Mouse (Mus musculus): ENCODE measurements at regions not wholly inside any gene's neighbourhood (a gene's known extent, or its start where the extent isn't known, plus 50 kb on each side); places are given as distances from the start of the nearest gene placed in this dataset.

DNA sequence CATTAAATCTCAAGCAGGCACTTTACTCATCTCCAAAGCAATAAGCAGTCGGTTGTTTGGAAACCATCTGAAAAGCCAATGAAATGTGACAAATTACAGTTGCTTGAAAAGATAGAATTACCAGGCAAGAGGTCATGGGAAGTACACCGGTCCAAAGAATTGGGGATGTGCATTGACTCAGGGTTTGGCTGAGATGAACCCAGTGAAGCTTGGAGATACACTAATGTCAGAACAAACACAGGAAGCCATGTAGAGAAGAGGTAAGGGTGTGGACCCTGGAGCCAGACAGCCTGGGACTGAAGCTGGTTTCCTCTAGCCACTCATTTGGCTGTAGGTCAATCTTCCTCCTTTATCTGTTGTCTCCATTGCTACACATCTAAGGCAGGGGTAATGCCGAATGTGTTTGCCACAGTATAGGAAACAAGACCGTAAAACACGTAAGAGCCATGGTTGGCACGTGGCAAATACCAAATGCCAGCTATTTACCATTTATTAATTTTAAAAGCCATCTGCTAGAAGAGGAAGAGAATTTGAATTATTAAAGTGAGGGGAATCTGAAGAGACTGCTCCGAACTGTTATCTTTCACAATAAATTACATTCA lies 173.9 kb downstream of the Rassf9 start:
- H3K9ac ChIP-seq (ENCODE audit: low read length), result no peak overlapping the region
- ATAC-seq (0 out of 2 replicates have a peak, but pooled peaks have one; percentile 13), DNase-seq (ENCODE audit: low spot score) (peak; percentile 16)
- H3K4me2 ChIP-seq (ENCODE audit: low read length), result no peak overlapping the region
- H3K36me3 ChIP-seq (ENCODE audit: control insufficient read depth, insufficient read depth, low read length), result no peaks in the 10 kb centered on the region
- no peak overlapping the region for H3K27ac ChIP-seq (ENCODE audit: low read depth, low read length)
- no peak overlapping the region for H3K4me3 ChIP-seq (ENCODE audit: low read depth, low read length)
- 0 out of 2 replicates have a peak, but pooled peaks cover 2% of the 10 kb centered on the region for H3K4me1 ChIP-seq (ENCODE audit: control insufficient read depth, insufficient read depth, low read length)
- WGBS, result 85% methylated on average over 7 of the region's 7 CpGs
- H3K9me3 ChIP-seq (replicated peaks; ENCODE audit: control insufficient read depth, low read length), result no peaks in the 10 kb centered on the region
- H3K27me3 ChIP-seq (replicated peaks; ENCODE audit: control insufficient read depth, insufficient read depth, low read length), result no peaks in the 10 kb centered on the region

DNA sequence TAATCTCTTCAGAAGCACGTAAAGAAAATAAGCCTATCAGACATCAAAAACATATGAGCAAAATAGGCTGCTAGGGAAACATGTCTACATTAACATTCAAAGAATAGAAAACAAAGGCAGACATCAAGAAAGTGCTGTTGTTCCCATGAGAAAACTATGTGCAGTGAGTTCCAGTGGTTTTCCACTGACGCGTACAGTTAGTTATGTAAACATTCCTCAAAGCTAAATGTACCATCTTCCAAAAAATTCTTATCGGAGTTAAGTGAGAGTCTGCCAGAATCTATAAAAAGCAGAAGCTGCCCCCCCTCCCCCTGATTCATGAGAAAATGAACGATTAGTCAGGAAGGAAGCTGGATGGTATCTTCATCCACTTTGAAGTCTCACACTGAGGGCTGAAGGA lies 155.3 kb downstream of the Rassf9 start:
- no peak overlapping the region for H3K27ac ChIP-seq (ENCODE audit: low read depth, low read length)
- 81% methylated on average over 5 of the region's 5 CpGs for WGBS
- no peak for DNase-seq (ENCODE audit: low spot score)

DNA sequence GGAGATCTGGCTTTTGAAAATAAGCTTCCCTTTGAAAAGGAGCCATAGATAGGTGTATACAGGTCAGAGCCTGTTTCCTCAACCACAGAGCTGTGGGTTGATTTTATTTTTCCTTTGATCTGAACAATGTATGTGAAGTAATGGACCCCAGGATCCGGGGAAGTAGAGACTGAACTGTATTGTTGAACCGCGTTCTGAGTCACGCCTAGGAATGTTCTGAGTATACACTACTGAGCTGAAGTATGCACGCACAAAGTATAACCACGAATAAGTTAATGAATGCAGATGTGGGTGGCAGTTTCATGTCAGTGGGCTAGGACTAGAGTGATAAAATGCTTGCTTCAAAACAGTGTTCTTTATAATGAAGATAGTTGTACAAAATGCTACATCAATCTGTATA lies 147.7 kb downstream of the Rassf9 start:
- no peak overlapping the region for H3K9ac ChIP-seq (ENCODE audit: low read length)
- ATAC-seq (no peak), DNase-seq (ENCODE audit: low spot score) (no peak)
- no peaks in the 10 kb centered on the region for H3K27me3 ChIP-seq (replicated peaks; ENCODE audit: control insufficient read depth, insufficient read depth, low read length)
- no peaks in the 10 kb centered on the region for H3K9me3 ChIP-seq (replicated peaks; ENCODE audit: control insufficient read depth, low read length)
- H3K4me1 ChIP-seq (ENCODE audit: control insufficient read depth, insufficient read depth, low read length), result no peaks in the 10 kb centered on the region
- no peak overlapping the region for H3K27ac ChIP-seq (ENCODE audit: low read depth, low read length)
- H3K4me2 ChIP-seq (ENCODE audit: low read length), result no peak overlapping the region
- no peaks in the 10 kb centered on the region for H3K36me3 ChIP-seq (ENCODE audit: control insufficient read depth, insufficient read depth, low read length)
- no peak overlapping the region for H3K4me3 ChIP-seq (ENCODE audit: low read depth, low read length)
- WGBS, result 80% methylated on average over 6 of the region's 6 CpGs

More for the DNA sequence above, 155.3 kb downstream of the Rassf9 start:
- Histone ChIP-seq H3K9me3 (replicated peaks; ENCODE audit: control insufficient read depth, low read length) (no peaks in the 10 kb centered on the region), H3K36me3 (ENCODE audit: control insufficient read depth, insufficient read depth, low read length) (no peaks in the 10 kb centered on the region), H3K4me1 (ENCODE audit: control insufficient read depth, insufficient read depth, low read length) (no peaks in the 10 kb centered on the region), H3K9ac (ENCODE audit: low read length) (no peak overlapping the region), H3K4me3 (ENCODE audit: low read depth, low read length) (no peak overlapping the region), H3K4me2 (ENCODE audit: low read length) (no peak overlapping the region), H3K27me3 (replicated peaks; ENCODE audit: control insufficient read depth, insufficient read depth, low read length) (no peaks in the 10 kb centered on the region)
- ATAC-seq, result no peak

GRCm38 (mm10) chr10:102636507-102636906 lies 124.5 kb downstream of the Rassf9 start:
- Histone ChIP-seq H3K4me3 (ENCODE audit: low read depth, low read length) (no peak overlapping the region), H3K4me2 (ENCODE audit: low read length) (no peak overlapping the region), H3K36me3 (ENCODE audit: control insufficient read depth, insufficient read depth, low read length) (no peaks in the 10 kb centered on the region), H3K27ac (ENCODE audit: low read depth, low read length) (no peak overlapping the region), H3K9me3 (replicated peaks; ENCODE audit: control insufficient read depth, low read length) (no peaks in the 10 kb centered on the region), H3K9ac (ENCODE audit: low read length) (no peak overlapping the region), H3K27me3 (replicated peaks; ENCODE audit: control insufficient read depth, insufficient read depth, low read length) (no peaks in the 10 kb centered on the region), H3K4me1 (ENCODE audit: control insufficient read depth, insufficient read depth, low read length) (no peaks in the 10 kb centered on the region)
- 84% methylated on average over 2 of the region's 2 CpGs for WGBS
- ATAC-seq (no peak), DNase-seq (ENCODE audit: low spot score) (no peak)

GRCm38 (mm10) chr10:102633438-102633837 lies 121.4 kb downstream of the Rassf9 start:
- Histone ChIP-seq H3K27ac (ENCODE audit: low read depth, low read length) (no peak overlapping the region), H3K36me3 (ENCODE audit: control insufficient read depth, insufficient read depth, low read length) (no peaks in the 10 kb centered on the region), H3K9ac (ENCODE audit: low read length) (no peak overlapping the region), H3K4me3 (ENCODE audit: low read depth, low read length) (no peak overlapping the region), H3K4me1 (ENCODE audit: control insufficient read depth, insufficient read depth, low read length) (no peaks in the 10 kb centered on the region), H3K27me3 (replicated peaks; ENCODE audit: control insufficient read depth, insufficient read depth, low read length) (no peaks in the 10 kb centered on the region), H3K9me3 (replicated peaks; ENCODE audit: control insufficient read depth, low read length) (no peaks in the 10 kb centered on the region), H3K4me2 (ENCODE audit: low read length) (no peak overlapping the region)
- DNase-seq (ENCODE audit: low spot score) (peak; percentile 24), ATAC-seq (no peak)
- 70% methylated on average over 4 of the region's 4 CpGs for WGBS

GRCm38 (mm10) chr10:102628609-102629008 lies 116.6 kb downstream of the Rassf9 start:
- ATAC-seq (no peak), DNase-seq (ENCODE audit: low spot score) (no peak)
- H3K4me3 ChIP-seq (ENCODE audit: low read depth, low read length), result no peak overlapping the region
- no peaks in the 10 kb centered on the region for H3K9me3 ChIP-seq (replicated peaks; ENCODE audit: control insufficient read depth, low read length)
- H3K27ac ChIP-seq (ENCODE audit: low read depth, low read length), result no peak overlapping the region
- no peaks in the 10 kb centered on the region for H3K36me3 ChIP-seq (ENCODE audit: control insufficient read depth, insufficient read depth, low read length)
- H3K4me2 ChIP-seq (ENCODE audit: low read length), result no peak overlapping the region
- no peak overlapping the region for H3K9ac ChIP-seq (ENCODE audit: low read length)
- H3K4me1 ChIP-seq (ENCODE audit: control insufficient read depth, insufficient read depth, low read length), result no peaks in the 10 kb centered on the region
- no peaks in the 10 kb centered on the region for H3K27me3 ChIP-seq (replicated peaks; ENCODE audit: control insufficient read depth, insufficient read depth, low read length)

DNA sequence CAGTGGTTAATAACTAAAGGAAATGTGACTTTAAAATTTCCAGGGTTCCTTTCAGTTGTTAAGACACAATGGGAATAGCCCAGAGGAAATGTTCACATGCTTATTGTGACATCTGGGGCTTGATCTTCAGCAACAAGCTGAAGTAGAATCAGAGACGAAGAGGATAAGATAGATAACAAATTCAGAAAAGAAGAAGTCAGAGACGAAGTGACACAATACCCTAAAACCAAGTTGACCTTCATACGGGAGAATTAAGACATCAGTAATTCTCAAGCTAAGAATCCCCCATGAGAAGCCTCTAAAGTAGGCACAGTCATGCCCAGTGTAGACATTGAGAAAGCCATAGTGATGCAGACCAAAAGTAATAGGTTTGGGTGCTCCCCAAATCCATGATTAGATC lies 111.9 kb downstream of the Rassf9 start:
- Histone ChIP-seq H3K4me3 (ENCODE audit: low read depth, low read length) (no peak overlapping the region), H3K4me1 (ENCODE audit: control insufficient read depth, insufficient read depth, low read length) (no peaks in the 10 kb centered on the region)

DNA sequence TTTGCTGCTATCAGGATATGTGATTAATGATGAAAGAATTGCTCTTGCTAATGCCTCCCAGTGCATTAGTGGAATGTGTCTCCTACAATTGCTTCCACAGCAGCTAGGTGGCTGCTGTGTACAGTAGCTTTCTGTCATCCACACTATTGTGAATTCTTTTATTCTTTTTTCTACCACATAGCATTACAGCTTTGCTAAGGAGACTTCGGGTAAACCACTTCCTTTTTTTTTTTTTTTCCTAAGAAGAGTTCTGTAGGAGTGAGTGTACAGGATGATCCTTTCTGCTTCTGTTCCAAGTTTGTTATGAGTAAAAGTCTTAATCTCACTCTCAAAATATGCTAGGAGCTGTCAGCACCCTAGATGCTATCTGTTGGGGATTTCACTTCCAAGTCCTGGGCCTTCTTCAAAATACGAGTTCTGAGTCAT lies 110.6 kb downstream of the Rassf9 start:
- WGBS, result 60% methylated on average over 2 of the region's 2 CpGs

More for the DNA sequence above, 111.9 kb downstream of the Rassf9 start:
- WGBS, result 87% methylated on average over 3 of the region's 3 CpGs
- no peak for ATAC-seq
- no peak overlapping the region for H3K27ac ChIP-seq (ENCODE audit: low read depth, low read length)
- DNase-seq (ENCODE audit: low spot score), result no peak
- H3K9me3 ChIP-seq (replicated peaks; ENCODE audit: control insufficient read depth, low read length), result no peaks in the 10 kb centered on the region
- no peak overlapping the region for H3K9ac ChIP-seq (ENCODE audit: low read length)
- H3K4me2 ChIP-seq (ENCODE audit: low read length), result no peak overlapping the region
- no peaks in the 10 kb centered on the region for H3K36me3 ChIP-seq (ENCODE audit: control insufficient read depth, insufficient read depth, low read length)
- H3K27me3 ChIP-seq (replicated peaks; ENCODE audit: control insufficient read depth, insufficient read depth, low read length), result no peaks in the 10 kb centered on the region

GRCm38 (mm10) chr10:102618711-102619110 lies 106.7 kb downstream of the Rassf9 start:
- WGBS, result 81% methylated on average over 2 of the region's 2 CpGs
- no peak for ATAC-seq
- Histone ChIP-seq H3K9me3 (replicated peaks; ENCODE audit: control insufficient read depth, low read length) (no peaks in the 10 kb centered on the region), H3K27me3 (replicated peaks; ENCODE audit: control insufficient read depth, insufficient read depth, low read length) (no peaks in the 10 kb centered on the region), H3K4me3 (ENCODE audit: low read depth, low read length) (no peak overlapping the region), H3K4me1 (ENCODE audit: control insufficient read depth, insufficient read depth, low read length) (no peaks in the 10 kb centered on the region), H3K4me2 (ENCODE audit: low read length) (no peak overlapping the region), H3K27ac (ENCODE audit: low read depth, low read length) (no peak overlapping the region), H3K36me3 (ENCODE audit: control insufficient read depth, insufficient read depth, low read length) (no peaks in the 10 kb centered on the region), H3K9ac (ENCODE audit: low read length) (no peak overlapping the region)
- DNase-seq (ENCODE audit: low spot score), result no peak

More for the DNA sequence above, 110.6 kb downstream of the Rassf9 start:
- no peaks in the 10 kb centered on the region for H3K4me1 ChIP-seq (ENCODE audit: control insufficient read depth, insufficient read depth, low read length)
- no peak for ATAC-seq
- no peak overlapping the region for H3K4me3 ChIP-seq (ENCODE audit: low read depth, low read length)
- DNase-seq (ENCODE audit: low spot score), result no peak
- no peak overlapping the region for H3K4me2 ChIP-seq (ENCODE audit: low read length)
- H3K9me3 ChIP-seq (replicated peaks; ENCODE audit: control insufficient read depth, low read length), result no peaks in the 10 kb centered on the region
- H3K9ac ChIP-seq (ENCODE audit: low read length), result no peak overlapping the region
- H3K36me3 ChIP-seq (ENCODE audit: control insufficient read depth, insufficient read depth, low read length), result no peaks in the 10 kb centered on the region
- no peaks in the 10 kb centered on the region for H3K27me3 ChIP-seq (replicated peaks; ENCODE audit: control insufficient read depth, insufficient read depth, low read length)
- H3K27ac ChIP-seq (ENCODE audit: low read depth, low read length), result no peak overlapping the region

All from forebrain, embryonic 14.5 days (tissue).